Mouse (Mus musculus): ENCODE measurements around the gene Cdc42ep3. TPM values are rescaled to one million over a fixed set of nuclear protein-coding genes. Genes with fewer than 3 reads are reported as not detected.

The Cdc42ep3 gene
- polyA plus RNA-seq, 1 experiment from 2014 or later, result 45.7 TPM

DNA sequence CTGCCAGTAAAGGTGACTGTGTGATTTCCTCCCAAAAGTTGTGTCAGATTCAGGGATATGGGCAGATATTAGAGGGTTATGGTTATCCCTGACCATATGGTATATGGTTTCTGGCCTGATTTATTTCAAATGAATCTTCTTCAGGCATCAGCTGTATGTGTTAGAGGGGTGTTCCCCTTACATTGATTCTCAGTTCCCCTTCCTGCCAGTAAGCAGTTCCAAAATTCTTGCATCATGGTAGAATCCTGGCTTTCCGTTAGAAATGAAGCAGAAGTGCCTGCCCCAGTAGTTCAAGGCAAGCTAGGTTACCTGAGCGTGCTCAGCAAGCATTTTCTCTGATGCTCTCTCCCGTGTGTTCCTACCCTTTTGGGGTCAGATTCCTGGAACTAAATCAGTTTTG lies 51.7 kb downstream of the Cdc42ep3 start:
- H3K4me3 ChIP-seq (replicated peaks), result no peak overlapping the region
- no peak for ATAC-seq
- H3K27me3 ChIP-seq (replicated peaks), result no peaks in the 10 kb centered on the region
- H3K27ac ChIP-seq, result no peak overlapping the region
- no peak overlapping the region for H3K9ac ChIP-seq
- no peak overlapping the region for H3K4me2 ChIP-seq (replicated peaks)
- H3K9me3 ChIP-seq, result no peaks in the 10 kb centered on the region
- WGBS, result 85% methylated on average over 3 of the region's 3 CpGs
- no peaks in the 10 kb centered on the region for H3K36me3 ChIP-seq
- no peaks in the 10 kb centered on the region for H3K4me1 ChIP-seq (replicated peaks)

- H3K36me3 ChIP-seq, result no peaks in the 10 kb centered on the region
- H3K9ac ChIP-seq, result no peak overlapping the region
- no peaks in the 10 kb centered on the region for H3K27me3 ChIP-seq (replicated peaks)
- 0 out of 2 replicates have a peak, but pooled peaks cover 4% of the 10 kb centered on the region for H3K4me1 ChIP-seq (replicated peaks)
- H3K4me3 ChIP-seq (replicated peaks), result no peak overlapping the region
- ATAC-seq, result no peak
- H3K27ac ChIP-seq, result no peak overlapping the region
- no peak overlapping the region for H3K4me2 ChIP-seq (replicated peaks)
- 83% methylated on average over 1 of the region's 1 CpGs for WGBS
- no peaks in the 10 kb centered on the region for H3K9me3 ChIP-seq
These were observed 55.0 kb downstream of the Cdc42ep3 start for GRCm38 (mm10) chr17:79299925-79300324.

DNA sequence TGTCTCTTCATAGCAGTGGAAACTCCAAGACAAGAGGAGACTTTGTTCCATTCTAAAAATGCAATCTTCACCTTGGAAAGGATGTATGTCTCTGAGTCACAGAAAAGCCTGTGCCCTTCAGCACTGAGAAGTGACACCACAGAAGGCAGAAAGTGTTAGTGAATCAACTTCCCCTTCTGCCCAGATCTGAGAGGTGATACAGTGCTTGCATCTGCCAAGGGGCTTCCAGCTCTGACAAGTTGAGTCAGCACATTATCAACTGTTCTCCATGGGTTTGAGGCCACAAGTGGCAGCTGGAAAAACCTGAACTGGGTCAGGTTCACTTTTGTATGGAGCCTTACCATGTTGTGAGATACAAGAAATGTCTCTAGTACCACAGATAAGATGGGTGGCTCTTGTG lies 55.9 kb downstream of the Cdc42ep3 start:
- H3K27ac ChIP-seq, result no peak overlapping the region
- 0 out of 2 replicates have a peak, but pooled peaks cover 4% of the 10 kb centered on the region for H3K4me1 ChIP-seq (replicated peaks)
- H3K4me2 ChIP-seq (replicated peaks), result no peak overlapping the region
- H3K27me3 ChIP-seq (replicated peaks), result no peaks in the 10 kb centered on the region
- H3K9ac ChIP-seq, result no peak overlapping the region
- no peak for ATAC-seq
- no peak overlapping the region for H3K4me3 ChIP-seq (replicated peaks)
- no peaks in the 10 kb centered on the region for H3K36me3 ChIP-seq
- H3K9me3 ChIP-seq, result no peaks in the 10 kb centered on the region

DNA sequence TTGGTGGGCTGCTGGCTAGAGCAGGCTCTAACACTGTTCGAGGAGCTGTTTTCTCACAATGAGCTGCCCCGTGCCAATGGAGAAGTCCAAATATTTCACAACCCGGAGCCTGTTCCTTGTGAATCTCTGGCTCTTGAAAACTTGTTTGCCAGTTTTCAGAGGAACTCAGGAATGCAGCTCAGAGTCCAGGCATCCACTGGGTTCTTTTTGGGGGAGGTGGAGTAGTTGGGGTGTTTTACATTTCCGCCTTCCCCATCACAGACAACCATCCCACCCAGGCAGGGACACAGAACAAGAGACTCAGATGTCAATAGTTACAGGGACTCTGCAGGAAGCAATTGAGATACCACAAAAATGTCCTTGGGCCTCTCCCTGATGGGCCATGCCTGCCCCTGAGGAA lies 59.0 kb downstream of the Cdc42ep3 start:
- H3K4me1 ChIP-seq (replicated peaks), result 0 out of 2 replicates have a peak, but pooled peaks cover 4% of the 10 kb centered on the region
- no peak overlapping the region for H3K27ac ChIP-seq

GRCm38 (mm10) chr17:79291672-79292071 lies 63.2 kb downstream of the Cdc42ep3 start:
- 75% methylated on average over 5 of the region's 5 CpGs for WGBS

More for the DNA sequence above, 59.0 kb downstream of the Cdc42ep3 start:
- 54% methylated on average over 4 of the region's 4 CpGs for WGBS
- no peak for ATAC-seq
- H3K9me3 ChIP-seq, result no peaks in the 10 kb centered on the region
- no peaks in the 10 kb centered on the region for H3K36me3 ChIP-seq
- H3K4me2 ChIP-seq (replicated peaks), result no peak overlapping the region
- H3K4me3 ChIP-seq (replicated peaks), result no peak overlapping the region
- H3K9ac ChIP-seq, result no peak overlapping the region
- H3K27me3 ChIP-seq (replicated peaks), result no peaks in the 10 kb centered on the region

DNA sequence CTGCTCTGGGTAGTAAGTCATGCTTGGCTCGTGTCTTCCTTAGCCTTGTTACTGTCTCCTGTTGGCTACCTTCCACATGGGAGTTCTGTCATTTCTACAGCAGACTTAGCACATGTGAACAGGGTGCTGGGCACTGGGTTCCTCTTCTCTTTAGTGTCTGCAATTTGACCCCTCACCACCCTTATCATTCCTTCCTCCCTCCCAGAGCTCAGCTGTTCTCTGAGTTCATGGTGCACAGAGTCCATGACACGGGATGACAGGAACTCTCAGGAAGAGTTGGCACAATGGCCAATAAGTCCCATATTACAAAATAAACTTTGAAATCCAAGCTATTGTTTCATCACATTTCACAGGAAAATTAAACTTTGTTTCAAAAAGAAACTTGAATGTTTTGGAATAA lies 64.2 kb downstream of the Cdc42ep3 start:
- Histone ChIP-seq H3K36me3 (no peaks in the 10 kb centered on the region), H3K4me1 (replicated peaks) (no peaks in the 10 kb centered on the region), H3K27me3 (replicated peaks) (no peaks in the 10 kb centered on the region), H3K4me3 (replicated peaks) (no peak overlapping the region), H3K4me2 (replicated peaks) (no peak overlapping the region), H3K9ac (no peak overlapping the region), H3K27ac (no peak overlapping the region), H3K9me3 (no peaks in the 10 kb centered on the region)
- ATAC-seq, result no peak
- 74% methylated on average over 2 of the region's 2 CpGs for WGBS

More at GRCm38 (mm10) chr17:79291672-79292071, 63.2 kb downstream of the Cdc42ep3 start:
- H3K4me2 ChIP-seq (replicated peaks), result no peak overlapping the region
- H3K36me3 ChIP-seq, result no peaks in the 10 kb centered on the region
- ATAC-seq, result no peak
- no peaks in the 10 kb centered on the region for H3K9me3 ChIP-seq
- no peak overlapping the region for H3K9ac ChIP-seq
- no peak overlapping the region for H3K27ac ChIP-seq
- no peaks in the 10 kb centered on the region for H3K27me3 ChIP-seq (replicated peaks)
- no peak overlapping the region for H3K4me3 ChIP-seq (replicated peaks)
- H3K4me1 ChIP-seq (replicated peaks), result 0 out of 2 replicates have a peak, but pooled peaks cover 4% of the 10 kb centered on the region

GRCm38 (mm10) chr17:79287302-79287701 lies 67.6 kb downstream of the Cdc42ep3 start:
- H3K4me1 ChIP-seq (replicated peaks), result no peaks in the 10 kb centered on the region
- H3K9ac ChIP-seq, result no peak overlapping the region
- H3K27me3 ChIP-seq (replicated peaks), result no peaks in the 10 kb centered on the region
- 26% methylated on average over 13 of the region's 13 CpGs for WGBS
- peak overlapping the region; percentile 25 for H3K4me2 ChIP-seq (replicated peaks)
- H3K27ac ChIP-seq, result peak overlapping the region; percentile 46; the same call in 1 of the 2 replicates
- H3K9me3 ChIP-seq, result no peaks in the 10 kb centered on the region
- H3K36me3 ChIP-seq, result no peaks in the 10 kb centered on the region
- 0 out of 2 replicates have a peak, but pooled peaks have one; percentile 20 for ATAC-seq
- H3K4me3 ChIP-seq (replicated peaks), result no peak overlapping the region

- ATAC-seq, result no peak
- Histone ChIP-seq H3K4me3 (replicated peaks) (no peak overlapping the region), H3K36me3 (no peaks in the 10 kb centered on the region), H3K9me3 (no peaks in the 10 kb centered on the region), H3K27me3 (replicated peaks) (no peaks in the 10 kb centered on the region), H3K4me1 (replicated peaks) (no peaks in the 10 kb centered on the region), H3K9ac (no peak overlapping the region), H3K27ac (no peak overlapping the region), H3K4me2 (replicated peaks) (no peak overlapping the region)
- WGBS, result 71% methylated on average over 6 of the region's 6 CpGs
These were observed 69.8 kb downstream of the Cdc42ep3 start for GRCm38 (mm10) chr17:79285030-79285601.
